Mouse (Mus musculus) large intestine, adult 2 months (tissue): ENCODE data around the gene Rsl24d1. TPM values are rescaled to one million over a fixed set of nuclear protein-coding genes. Genes with fewer than 3 reads are reported as not detected.
A peak's percentile ranks its signal among the peaks of the same experiment; 100 is the strongest.
"Not testable (repeated sequence)": the region's sequence is repeated elsewhere in the genome, so short reads cannot be mapped to it uniquely, and the experiment has no call there.

ENCODE experiments used
- DNase-seq: peaks from one replicate; pipeline ENCODE4 v3.0.0-alpha.2; 2012; ENCODE audit warnings: low read depth, low spot score
- WGBS: fragments of 180-500 bp; shearing (Covaris S2); methylation state at CpG from one replicate; pipeline ENCODE4 v1.1.7; 2018; 5-methylcytosine and 5-hydroxymethylcytosine counted together
- polyA plus RNA-seq: library from polyadenylated mRNA; depleted of rRNA; stranded (reverse); fragments of >200 nt; gene quantifications from 2 replicates; pipeline ENCODE4 v1.2.3, GENCODE M21; 2012

Rsl24d1 gene
- polyA plus RNA-seq, 1 experiment: 20.9 TPM

- DNase-seq: no peak
- WGBS: 71% methylated on average over 2 of the region's 2 CpGs
Measured at GRCm38 (mm10) chr9:73097898-73098297, 15.3 kb upstream of the Rsl24d1 start.

GRCm38 (mm10) chr9:73101536-73101935 lies 11.7 kb upstream of the Rsl24d1 start, which contains the start of gene Khdc3:
Khdc3 (plus strand) TSS chr9:73101836.
- DNase-seq: no peak
- WGBS: 85% methylated on average over 5 of the region's 5 CpGs

GRCm38 (mm10) chr9:73102181-73102580 lies 11.0 kb upstream of the Rsl24d1 start, which contains the start of gene Gm20509:
Gm20509 (plus strand) TSS chr9:73102470.
- no peak for DNase-seq
- 99% methylated on average over 4 of the region's 4 CpGs for WGBS

GRCm38 (mm10) chr9:73103159-73103879 lies 9.9 kb upstream of the Rsl24d1 start:
- no peak for DNase-seq
- 10% methylated on average over 60 of the region's 60 CpGs for WGBS

- 44% methylated on average over 5 of the region's 5 CpGs for WGBS
- no peak for DNase-seq
Measured at GRCm38 (mm10) chr9:73103880-73104198, 9.4 kb upstream of the Rsl24d1 start.

- WGBS: 59% methylated on average over 1 of the region's 1 CpGs
- DNase-seq: no peak
Measured at GRCm38 (mm10) chr9:73105141-73105540, 8.1 kb upstream of the Rsl24d1 start.

GRCm38 (mm10) chr9:73105771-73106170 lies 7.5 kb upstream of the Rsl24d1 start:
- DNase-seq: no peak

GRCm38 (mm10) chr9:73116704-73117103 lies 3.5 kb downstream of the Rsl24d1 start:
- WGBS: 90% methylated on average over 5 of the region's 6 CpGs
- not testable (repeated sequence) for DNase-seq

- no peak for DNase-seq
- 82% methylated on average over 4 of the region's 4 CpGs for WGBS
Measured at GRCm38 (mm10) chr9:73118012-73118411, 4.8 kb downstream of the Rsl24d1 start.

GRCm38 (mm10) chr9:73121735-73122134 lies 8.5 kb downstream of the Rsl24d1 start:
- no peak for DNase-seq
- WGBS: 62% methylated on average over 8 of the region's 8 CpGs

- WGBS: 76% methylated on average over 8 of the region's 8 CpGs
- no peak for DNase-seq
Measured at GRCm38 (mm10) chr9:73125043-73125570, 11.9 kb downstream of the Rsl24d1 start.

GRCm38 (mm10) chr9:73127457-73127856 lies 14.2 kb downstream of the Rsl24d1 start:
- no peak for DNase-seq
- 86% methylated on average over 2 of the region's 2 CpGs for WGBS

- 80% methylated on average over 8 of the region's 8 CpGs for WGBS
Measured at GRCm38 (mm10) chr9:73129875-73130274, 16.6 kb downstream of the Rsl24d1 start.

GRCm38 (mm10) chr9:73130529-73130928 lies 17.3 kb downstream of the Rsl24d1 start:
- DNase-seq: no peak
- 43% methylated on average over 4 of the region's 4 CpGs for WGBS

More at GRCm38 (mm10) chr9:73129875-73130274, 16.6 kb downstream of the Rsl24d1 start:
- no peak for DNase-seq

- WGBS: 49% methylated on average over 11 of the region's 11 CpGs
- no peak for DNase-seq
Measured at GRCm38 (mm10) chr9:73137341-73137886, 24.2 kb downstream of the Rsl24d1 start.

- DNase-seq: no peak
- WGBS: 49% methylated on average over 9 of the region's 9 CpGs
Measured at GRCm38 (mm10) chr9:73154347-73154746, 41.1 kb downstream of the Rsl24d1 start.

- no peak for DNase-seq
- WGBS: 80% methylated on average over 4 of the region's 4 CpGs
Measured at GRCm38 (mm10) chr9:73157968-73158367, 44.7 kb downstream of the Rsl24d1 start.

GRCm38 (mm10) chr9:73159265-73159664 lies 46.0 kb downstream of the Rsl24d1 start:
- 29% methylated on average over 1 of the region's 1 CpGs for WGBS
- DNase-seq: no peak

GRCm38 (mm10) chr9:73162571-73163333 lies 49.5 kb downstream of the Rsl24d1 start:
- DNase-seq: peak; percentile 8
- WGBS: 20% methylated on average over 26 of the region's 26 CpGs

GRCm38 (mm10) chr9:73165631-73166030 lies 52.4 kb downstream of the Rsl24d1 start:
- 58% methylated on average over 4 of the region's 4 CpGs for WGBS
- no peak for DNase-seq
